Mouse (Mus musculus): Measurements from ENCODE around the gene Rgl1.

The Rgl1 gene

DNA sequence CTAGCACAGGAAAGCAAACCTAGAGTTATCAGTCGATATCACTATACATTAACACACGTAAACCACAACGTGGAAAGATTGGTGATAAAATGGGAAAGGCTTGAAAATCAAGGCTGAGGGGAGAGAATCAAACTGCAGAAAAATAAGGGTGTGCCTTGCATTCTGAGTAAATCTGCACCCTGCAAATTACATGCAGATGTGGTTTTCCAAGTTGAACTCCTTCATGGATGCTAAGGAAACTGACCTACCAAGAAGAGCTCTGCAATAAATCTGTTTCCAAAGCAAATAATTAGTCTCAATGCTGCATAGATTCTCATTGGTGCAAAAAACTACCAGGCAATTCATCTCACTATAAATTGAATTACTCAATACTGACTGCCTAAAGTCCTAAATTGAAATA lies 178.7 kb downstream of the Rgl1 start:
- no peak for DNase-seq (ENCODE audit: low spot score in 2 of 2)

DNA sequence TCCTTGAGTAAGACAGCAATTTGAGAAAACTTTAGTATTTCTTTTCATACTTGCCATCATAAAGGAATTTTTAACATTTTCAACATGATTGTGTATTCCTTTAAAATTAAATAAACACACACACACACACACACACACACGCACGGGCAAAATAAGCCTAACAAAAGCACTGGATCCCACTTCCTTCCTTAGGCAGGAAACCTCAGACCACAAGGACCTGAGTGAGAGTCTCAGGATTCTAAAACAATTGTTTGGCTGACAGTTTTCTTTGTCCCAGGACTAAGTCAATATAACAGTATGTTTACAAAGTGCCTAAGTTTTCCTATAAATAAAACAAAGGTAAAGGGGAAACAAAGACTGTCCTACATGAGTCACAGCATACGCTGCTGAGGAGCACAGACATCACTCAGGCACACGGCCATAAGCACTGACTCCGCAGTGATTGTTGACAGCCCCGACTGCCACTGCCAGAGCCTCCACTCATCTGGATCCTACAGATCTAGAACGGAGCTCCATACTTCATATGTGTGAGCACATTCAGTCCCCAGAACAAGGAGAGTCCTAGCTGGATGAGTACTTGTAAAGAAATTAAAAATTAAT lies 180.7 kb downstream of the Rgl1 start:
- DNase-seq (ENCODE audit: low spot score in 2 of 2), result no peak

DNA sequence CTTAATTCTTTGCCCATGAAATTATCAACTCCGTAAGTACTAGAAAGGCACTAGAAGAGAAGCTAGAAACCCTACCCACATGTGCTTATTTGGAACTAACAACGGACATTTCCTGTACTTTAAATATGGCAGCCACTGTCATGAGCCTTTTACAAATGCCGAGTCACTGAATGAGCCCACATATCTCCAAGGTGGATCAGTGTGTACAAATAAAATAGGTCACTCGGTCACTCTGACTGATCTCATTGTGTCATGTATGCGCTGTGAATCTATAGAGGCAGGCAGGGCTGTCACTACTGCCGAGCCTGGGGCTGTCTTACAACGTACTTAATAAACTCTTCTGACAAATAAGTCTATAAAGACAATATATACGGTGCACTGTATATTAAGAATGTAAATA lies 181.2 kb downstream of the Rgl1 start:
- no peak for DNase-seq (ENCODE audit: low spot score in 2 of 2)

DNA sequence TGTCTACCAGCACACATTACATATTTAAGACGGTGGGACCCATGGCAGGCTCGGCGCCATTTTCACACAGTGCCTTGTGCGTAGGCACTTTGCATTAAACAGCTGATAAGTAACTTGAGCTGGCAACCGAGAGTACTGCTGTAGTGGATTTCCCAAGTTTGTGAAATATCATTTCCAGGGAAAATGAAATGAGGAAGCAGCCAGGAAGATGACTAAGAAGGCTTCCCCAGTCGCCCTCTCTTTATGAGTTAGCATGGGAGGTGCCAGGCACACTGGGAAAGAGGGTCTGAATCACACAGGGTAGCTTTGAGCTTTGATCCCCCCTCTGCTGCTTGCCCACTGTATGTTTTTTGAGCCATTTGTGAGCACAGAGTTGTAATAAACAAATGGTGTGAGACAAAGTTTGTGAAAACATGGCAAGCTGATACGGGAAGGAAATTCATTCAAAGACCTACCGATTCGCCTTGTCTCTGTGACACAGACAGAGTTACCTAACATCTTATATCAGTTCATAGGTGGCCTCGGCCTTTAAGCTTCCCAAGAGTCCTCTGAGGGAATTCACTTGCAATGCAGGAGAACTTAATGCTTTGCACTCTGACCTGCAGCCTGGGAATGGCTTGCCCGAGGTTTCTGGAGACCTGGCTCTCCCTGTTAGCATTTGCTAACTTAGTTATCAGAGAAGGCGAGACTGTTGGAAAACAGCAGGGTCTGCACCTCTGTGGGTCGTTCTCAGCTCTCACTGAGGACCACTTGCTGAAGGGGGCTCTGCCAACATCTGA lies 184.8 kb downstream of the Rgl1 start:
- DNase-seq (ENCODE audit: low spot score in 2 of 2), result no peak

DNA sequence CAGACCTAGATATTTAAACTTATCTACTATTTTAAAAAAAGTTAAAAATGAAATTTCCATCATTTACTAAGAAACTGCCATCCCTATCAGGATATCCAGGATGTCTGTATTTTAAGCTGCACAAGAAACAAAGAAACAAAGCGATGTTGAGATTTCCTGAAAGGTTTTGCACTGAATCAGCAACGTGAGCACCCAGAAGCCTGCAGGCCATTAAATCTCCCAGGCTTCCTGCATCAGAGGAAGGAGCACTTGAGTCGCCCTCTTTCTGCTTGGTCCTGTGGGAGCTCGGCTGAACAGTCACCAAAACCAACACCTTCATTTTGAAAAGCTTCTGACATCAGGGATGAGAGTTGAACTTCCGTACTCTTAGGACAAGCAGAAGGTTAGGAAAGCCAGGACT lies 187.2 kb downstream of the Rgl1 start:
- no peak for DNase-seq (ENCODE audit: low spot score in 2 of 2)

DNA sequence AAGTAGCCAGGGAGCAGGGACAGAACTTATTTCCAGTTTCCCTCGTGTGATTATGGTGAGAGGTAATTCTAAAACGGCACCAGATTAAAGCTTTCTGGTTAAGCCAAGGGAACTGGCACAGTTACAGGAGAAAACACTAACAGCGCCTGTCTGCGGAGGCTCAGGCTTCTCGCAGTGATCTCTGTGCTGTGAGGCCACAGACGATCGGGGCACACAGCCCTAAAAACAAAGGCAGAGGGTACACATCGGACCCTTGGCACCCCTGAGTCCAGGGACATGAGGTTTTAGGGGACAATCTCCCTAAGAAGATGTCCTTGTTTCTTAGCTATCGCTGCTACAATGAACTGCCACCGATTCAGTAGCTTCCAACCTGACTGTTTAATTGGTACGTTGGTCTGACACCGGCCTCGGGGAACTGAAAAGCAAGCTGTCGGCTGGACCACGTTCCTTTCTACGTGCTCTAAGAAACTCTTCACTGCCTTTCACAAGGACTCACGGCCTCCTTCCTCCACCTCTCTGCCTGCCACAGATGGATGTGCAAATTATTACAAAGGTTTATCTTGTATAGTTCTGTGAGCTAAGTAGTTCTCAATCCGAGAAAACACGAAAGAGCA lies 187.9 kb downstream of the Rgl1 start:
- DNase-seq (ENCODE audit: low spot score in 2 of 2), result no peak

DNA sequence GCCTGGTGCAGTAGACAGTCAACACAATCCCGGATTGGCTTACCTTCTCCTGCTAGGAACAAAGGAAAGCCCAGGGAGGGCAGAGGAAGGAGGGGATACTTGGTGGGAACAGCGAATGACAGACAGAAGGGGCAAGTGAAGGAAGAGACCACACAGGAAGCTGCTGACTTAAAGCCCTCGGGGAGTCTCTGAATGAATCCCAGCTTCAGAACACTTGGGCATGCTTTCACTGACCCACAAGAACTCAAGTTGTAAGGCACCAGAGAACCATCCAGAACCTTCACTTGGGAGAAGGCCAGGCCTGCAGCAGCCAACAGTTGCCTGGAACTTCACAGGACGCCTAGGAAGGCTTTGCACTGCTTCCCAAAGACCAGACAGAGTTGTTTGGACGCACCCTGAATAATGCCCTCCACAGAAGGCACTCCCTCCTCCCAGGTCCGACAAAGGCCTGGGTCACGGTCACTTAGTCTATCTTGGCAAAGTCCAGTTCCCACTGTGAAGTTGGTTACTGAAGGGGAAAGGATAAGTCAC lies 189.5 kb downstream of the Rgl1 start:
- no peak for DNase-seq (ENCODE audit: low spot score in 2 of 2)

DNA sequence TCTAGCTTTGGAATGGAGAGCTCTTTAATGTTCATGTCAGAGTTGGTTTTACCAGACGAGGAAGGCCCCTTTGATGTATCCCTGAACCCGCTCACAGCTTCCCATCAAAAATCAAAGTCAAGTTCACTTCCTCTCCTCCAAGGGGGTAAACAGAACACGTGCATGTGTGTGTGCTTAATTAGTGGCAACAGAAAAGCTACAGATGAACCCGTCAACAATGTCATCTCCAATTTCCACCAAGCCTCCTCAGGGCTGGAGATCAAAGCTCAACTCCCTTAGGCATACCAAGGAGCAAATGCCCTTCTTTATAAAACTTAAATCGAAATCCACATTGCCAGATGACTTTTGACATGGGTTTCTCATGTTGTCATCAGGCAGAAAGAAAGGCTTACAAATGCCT lies 191.1 kb downstream of the Rgl1 start:
- no peak for DNase-seq (ENCODE audit: low spot score in 2 of 2)

DNA sequence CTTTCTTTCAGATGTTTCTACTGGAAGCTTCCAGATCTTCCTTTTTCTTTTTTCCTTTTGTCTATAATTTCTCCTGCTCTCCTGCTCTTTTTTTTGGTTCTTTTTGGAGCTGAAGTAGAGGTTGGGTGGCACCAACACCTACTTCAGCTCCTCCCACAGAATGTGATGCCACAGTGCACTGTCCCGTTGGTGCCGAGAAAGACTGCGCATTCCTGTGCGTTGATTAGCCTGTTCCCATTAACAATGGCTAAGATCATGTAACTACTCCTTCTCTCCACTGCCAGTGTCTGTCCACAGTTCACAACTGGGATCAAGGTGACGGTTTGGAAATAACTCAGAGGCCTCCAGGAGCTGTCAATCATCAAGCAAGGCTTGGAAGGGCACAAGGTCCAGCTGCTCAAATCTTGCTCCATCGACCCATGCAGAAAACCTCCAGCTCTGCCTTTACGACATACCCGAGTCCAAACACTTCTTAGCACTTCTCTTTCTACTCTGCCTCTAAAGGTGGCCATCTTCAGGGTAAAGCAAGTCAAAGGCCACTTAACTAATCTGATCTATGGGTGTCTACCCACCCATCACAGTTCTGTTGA lies 192.6 kb downstream of the Rgl1 start:
- no peak for DNase-seq (ENCODE audit: low spot score in 2 of 2)

DNA sequence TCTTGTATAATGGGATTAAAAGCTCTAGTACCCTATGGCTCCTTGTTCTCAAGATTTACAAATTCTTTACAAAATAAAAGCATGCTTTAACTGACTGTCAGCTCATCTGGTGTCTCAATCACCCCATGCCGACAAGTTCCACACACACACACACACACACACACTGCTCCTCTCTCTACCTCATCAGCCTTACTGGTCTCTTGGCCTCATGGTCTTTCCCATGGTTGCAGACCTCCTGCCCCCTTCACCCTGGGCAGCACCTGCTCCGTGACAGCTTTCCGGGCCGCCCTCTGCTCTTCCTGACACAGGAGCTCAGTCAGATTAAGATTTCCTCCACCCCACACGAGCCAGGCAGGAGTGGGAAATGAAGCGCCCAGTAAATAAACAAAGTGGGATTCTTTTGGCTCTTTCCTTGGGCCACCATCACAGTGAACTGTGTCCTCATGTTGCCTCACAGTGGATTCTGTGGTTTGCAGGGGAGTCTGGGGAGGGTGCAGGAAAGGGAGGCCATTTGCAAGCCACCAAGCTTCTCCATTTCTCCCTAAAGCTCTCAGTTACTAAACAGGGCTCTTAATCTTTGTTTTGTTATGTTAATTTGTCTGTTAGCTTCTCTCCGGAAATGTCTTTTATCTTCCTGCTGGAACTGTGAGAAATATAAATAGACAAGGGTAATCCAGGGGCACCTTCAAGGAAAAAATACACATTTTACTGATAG lies 193.2 kb downstream of the Rgl1 start:
- DNase-seq (ENCODE audit: low spot score in 2 of 2), result no peak

DNA sequence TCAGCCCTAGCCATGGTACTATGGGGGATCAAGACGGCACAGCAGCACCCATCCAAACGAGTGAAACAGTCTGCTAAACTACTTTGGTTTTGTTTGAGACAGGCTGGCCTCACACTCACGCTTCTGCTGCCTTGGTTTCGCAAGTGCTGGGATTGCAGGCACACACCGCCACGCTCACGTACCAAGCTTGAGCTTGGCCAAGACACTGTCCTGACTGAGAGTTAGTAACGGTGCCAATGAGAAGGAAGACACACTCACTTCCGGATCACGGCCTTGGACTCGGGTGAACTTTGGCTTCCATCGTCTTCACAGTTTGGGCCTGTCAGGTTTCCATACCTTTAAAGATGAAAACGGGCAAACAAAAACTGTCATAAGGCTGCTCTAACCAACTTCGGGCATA lies 194.8 kb downstream of the Rgl1 start:
- DNase-seq (ENCODE audit: low spot score in 2 of 2), result no peak

DNA sequence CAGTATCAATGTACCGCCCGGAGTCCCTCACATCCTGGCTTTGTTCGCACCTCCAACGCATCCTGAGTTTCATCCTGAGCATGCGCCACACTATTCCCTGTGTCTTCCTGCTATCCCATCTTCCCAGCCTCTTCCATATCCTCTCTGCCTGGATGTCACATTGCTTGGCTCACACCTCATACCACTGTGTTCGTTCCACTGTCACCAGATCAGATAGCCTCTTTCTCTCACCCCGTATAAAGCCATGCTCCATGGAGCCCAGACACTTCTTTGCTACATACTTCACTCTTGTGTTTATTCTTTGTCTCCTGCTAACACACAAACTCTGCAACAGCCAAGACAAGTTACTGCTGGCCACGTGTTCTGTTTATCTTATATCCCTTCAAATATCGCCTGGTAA lies 195.5 kb downstream of the Rgl1 start:
- no peak for DNase-seq (ENCODE audit: low spot score in 2 of 2)

DNA sequence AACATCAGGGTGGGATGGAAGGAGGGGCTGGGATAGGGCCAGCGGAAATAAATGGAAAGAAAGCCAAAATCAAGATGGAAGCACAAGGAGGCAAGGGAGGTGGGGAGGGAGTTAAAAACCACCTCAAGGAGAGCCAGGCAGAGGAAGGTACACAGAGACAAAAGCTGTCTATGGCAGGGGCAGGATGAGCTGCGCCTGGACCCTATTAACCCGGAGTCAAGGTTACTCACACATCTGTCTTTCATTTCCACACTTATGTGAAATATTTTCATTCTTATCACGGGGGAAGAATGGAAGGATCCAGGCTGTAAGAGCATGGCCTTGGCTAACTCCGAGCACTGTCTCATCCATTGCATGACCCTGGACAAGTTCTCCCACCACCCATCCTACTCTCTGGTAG lies 202.9 kb downstream of the Rgl1 start:
- DNase-seq (ENCODE audit: low spot score in 2 of 2), result no peak

DNA sequence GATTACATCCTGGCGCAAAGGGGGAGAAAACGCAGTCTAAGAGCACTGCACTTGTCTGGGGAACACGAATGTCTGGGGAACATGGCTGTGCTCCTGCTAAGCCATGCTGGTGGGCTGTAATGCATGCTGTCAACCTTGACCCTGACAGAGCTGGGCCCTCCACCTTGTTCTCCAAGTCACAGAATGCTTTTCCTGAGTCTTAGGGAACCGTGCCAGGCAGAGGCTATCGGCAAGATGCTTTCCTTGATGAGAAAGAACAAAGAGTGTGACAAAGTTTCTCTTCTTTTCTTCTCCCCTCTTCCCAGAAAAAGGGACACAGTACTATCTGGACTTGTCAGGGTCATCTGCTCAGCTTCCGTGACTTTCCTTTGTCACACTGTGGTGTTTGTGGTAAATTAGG lies 203.3 kb downstream of the Rgl1 start:
- DNase-seq (ENCODE audit: low spot score in 2 of 2), result no peak

DNA sequence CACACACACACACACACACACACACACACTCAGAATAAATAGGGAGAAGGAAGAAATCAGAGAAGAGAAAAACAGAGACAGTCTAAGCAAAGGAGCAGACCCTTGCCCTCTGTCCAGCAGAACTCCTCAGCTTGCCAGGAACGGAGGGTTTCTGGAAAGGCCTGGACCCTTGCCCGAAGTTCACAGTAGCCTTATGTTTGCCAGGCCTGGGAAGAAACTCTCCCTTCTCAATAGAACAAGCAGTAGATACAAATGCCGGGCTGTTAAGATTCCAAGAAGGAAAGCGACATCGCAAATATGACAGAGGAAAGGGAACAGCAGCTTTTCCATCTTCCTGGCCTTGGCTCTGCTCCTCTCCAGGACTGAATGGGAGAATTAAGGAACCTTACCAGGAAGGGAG lies 205.7 kb downstream of the Rgl1 start:
- DNase-seq (ENCODE audit: low spot score in 2 of 2), result no peak

DNA sequence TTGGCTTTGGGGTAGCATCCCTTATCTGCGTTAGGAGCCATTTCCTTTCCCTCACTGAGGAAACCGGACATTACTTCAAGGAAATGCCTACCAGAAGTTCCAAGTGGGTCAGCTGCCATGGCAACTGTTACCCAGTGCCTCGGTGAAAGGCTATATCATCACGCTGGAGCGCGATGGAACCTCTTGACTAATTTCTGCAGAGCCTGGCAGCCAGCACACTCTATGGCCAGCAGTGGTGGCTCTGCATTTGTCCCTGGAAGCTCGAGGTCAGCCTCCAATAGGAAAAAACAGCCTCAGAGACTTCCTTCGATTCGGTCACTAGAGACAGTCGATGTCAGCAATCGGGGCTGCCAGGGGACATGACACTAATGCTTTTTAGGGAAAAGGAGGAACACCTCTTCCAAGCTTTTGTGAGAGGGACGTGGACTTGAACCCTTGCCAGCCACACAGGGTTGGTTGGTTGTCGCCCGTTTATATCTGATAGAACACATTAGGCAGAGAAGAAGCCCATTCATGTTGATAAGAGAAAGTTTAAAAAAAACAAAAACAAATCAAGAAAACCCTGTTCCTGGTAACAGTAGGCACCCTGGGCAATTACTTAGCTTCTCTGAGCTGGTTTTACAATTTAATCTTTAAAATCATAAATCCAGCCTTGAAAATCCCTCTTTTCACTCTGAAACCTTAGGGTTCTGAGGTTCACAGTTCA lies 209.4 kb downstream of the Rgl1 start:
- DNase-seq (ENCODE audit: low spot score in 2 of 2), result no peak

DNA sequence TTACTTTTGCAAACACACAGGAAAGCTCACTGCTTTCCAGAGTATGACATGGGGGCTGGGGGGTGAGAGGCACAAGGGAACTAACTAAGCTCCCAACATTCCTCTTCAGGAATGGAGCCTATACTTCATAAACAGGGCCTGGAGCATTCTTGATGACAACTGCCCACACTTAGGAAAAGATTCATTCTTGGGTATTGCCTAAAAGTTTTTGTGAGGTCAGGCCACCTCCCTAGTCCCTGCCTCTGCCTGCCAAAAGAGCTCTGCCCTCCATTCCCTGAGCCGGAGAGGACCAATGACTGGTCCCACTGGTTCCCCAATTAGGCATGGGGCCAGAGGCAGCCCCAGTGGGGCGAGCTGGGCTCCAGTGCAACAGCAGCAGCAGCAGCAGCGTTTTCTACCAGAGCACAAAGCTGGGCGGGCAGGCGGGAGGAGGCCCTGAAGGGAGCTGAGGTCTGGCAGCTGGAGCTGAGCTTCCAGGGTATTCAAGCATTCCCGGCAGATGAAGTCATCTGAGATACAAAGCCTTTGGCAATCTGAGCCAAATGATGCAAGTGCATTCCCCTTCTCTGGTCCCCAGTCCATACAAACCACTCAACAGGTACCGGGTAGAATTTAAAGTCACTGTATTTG lies 210.1 kb downstream of the Rgl1 start:
- DNase-seq (ENCODE audit: low spot score in 2 of 2), result no peak

DNA sequence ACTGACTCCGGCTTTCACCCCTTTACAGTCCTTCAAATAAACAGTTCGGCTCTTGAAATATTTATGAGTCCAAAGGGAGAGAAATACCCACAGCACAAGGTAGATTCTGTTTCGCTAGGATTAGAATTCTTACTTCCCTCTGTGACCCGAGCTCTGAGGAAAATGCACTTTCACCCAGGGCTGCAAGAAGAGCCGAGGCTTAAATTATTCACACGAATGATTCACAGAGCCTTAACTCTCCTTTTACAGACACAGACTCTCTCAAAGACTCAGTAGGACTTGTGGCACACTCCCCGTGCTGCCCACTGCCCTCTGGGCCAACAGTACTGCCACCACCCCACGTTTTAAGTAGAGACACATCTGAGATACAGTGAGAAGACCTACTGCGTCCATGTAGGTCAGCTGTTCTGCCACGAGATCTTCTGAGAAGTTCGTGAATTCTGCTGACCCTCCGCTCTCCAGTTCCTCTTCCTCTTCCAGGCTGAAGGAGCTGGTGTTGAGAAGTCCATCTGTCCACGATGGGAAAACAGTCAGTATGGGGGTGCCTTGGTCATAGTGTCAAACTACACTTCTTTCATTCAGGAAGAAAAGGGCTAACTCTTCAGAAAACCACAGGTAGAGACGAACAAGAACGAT lies 212.1 kb downstream of the Rgl1 start:
- DNase-seq (ENCODE audit: low spot score in 2 of 2), result no peak

DNA sequence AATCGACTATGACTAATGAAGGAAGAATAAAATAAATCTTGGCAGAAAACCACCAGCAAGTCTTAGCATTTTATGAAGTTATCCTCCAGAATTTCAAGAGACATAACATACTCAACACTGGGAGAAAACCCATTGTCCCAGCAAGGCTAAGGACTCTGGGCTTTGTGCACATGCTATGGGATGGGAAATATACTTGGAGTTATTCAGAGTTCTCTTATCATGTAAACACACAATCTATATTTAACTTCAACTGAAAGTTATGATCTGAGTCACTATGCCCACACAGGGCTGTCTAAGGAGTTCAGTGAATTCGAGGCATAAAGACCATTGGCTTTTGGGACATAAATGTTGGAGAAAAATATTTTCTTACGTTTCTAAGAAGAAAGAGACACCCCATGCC lies 215.2 kb downstream of the Rgl1 start:
- DNase-seq (ENCODE audit: low spot score in 2 of 2), result no peak

DNA sequence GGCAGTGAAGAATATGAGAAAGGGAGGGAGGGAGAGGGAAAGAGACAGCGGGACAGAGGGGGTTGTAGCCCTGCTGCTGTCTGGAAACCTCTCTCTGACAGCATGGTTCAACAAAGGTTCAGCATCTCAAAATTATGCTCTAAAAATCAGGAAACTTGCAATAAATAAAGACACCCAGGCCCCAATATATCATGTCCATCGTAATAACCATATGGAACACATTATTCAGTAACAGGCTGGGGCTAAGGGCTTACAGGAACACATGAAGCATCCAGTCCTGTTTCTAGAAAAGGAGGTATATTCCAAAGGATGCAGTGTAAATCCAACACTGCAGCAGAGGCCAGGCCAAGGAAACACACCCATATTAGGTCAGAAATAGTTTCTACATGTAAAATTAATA lies 215.6 kb downstream of the Rgl1 start:
- no peak for DNase-seq (ENCODE audit: low spot score in 2 of 2)

Measured in spleen, postnatal 10 days (tissue).